Mouse (Mus musculus) cortical plate, adult 2 months (tissue): ENCODE measurements around the gene Klre1.

Experiments
- CTCF ChIP-seq: fragments of 200-500 bp; IDR thresholded peaks from 2 replicates; pipeline ENCODE4 v1.5.1; 2011; ENCODE audit warnings: mild to moderate bottlenecking, control low read depth, low read length; ENCODE audit not compliant: insufficient read depth; ENCODE audit errors: extremely low read depth
- POLR2A ChIP-seq: fragments of 200-500 bp; IDR thresholded peaks from 2 replicates; pipeline ENCODE4 v1.6.1; 2011; ENCODE audit warnings: mild to moderate bottlenecking, low read length, control low read depth; ENCODE audit not compliant: insufficient read depth; ENCODE audit errors: extremely low read depth

DNA sequence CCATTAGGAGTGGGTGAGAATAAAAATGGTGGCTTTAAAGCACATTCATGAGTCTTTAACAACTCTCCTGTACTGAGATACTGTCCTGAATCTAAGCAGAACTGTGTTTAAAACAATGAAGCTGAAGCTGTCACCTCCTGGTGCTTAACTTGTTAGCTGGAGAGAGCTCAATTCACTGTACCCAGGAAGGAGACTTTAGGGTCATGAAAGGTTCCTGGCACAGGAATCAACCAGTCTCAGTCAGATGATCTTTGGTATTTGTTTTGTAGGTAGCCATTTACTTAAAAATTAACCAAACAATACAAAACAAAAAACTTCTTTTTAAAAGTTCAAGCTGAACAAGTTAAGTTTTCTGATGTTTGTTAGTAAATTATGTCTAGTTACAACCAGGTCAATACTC lies 47.4 kb upstream of the Klre1 start:
- TF ChIP-seq POLR2A (no peak), CTCF (no peak)
